ENCODE assay signal across 8 mouse cellular contexts in the genomic region with DNA sequence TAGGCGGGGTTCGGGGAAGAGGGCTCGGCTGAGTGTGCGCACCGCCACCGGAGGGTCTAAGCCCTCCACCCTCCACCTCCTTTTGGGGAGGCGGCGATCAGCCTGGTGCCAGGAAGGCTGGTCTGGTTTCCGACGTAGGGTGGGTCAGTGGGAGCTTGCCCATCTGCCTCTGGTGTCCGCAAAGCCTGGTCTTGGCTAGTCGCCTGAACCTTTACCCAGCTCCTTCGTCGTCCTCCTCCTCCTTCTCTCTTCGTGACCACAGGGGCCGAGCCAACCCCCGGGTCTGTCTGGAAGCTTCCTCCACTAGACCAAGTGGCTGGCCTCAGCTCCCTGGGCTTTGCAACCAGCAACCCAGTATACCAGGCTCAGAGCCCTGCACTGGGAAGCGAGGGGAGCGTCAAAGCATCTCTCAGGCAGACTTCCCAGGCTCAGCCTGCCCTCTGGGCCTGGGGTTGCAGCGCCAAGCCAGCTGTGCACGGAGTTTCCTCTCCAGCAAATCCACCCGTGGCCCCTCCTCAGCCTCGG. TPM values are rescaled to one million over a fixed set of nuclear protein-coding genes. Genes with fewer than 3 reads are reported as not detected.
DNase-seq lines count a peak whose midpoint lies in the region; ATAC-seq and TF ChIP-seq lines count a peak whose summit lies in the region.

No protein-coding gene starts in this region.

- no peak overlapping the region for H3K27ac ChIP-seq in intestine, postnatal 0 days (ENCODE audit: low read depth, low read length)
- H3K27ac ChIP-seq in neural tube, embryonic 14.5 days (ENCODE audit: low read depth, low read length) = no peak overlapping the region

- 9% methylated on average over 23 of the region's 23 CpGs for WGBS in intestine, postnatal 0 days
- WGBS in neural tube, embryonic 14.5 days = 1% methylated on average over 22 of the region's 23 CpGs

- no peaks in the 10 kb centered on the region for H3K36me3 ChIP-seq in intestine, postnatal 0 days (ENCODE audit: control insufficient read depth, insufficient read depth)
- no peaks in the 10 kb centered on the region for H3K36me3 ChIP-seq in neural tube, embryonic 14.5 days (ENCODE audit: control insufficient read depth, insufficient read depth, low read length)

- DNase-seq in gastrocnemius, postnatal 14 days = peak; percentile 37
- no peak for DNase-seq in gastrocnemius, postnatal 36 days
- DNase-seq in right cerebral cortex, adult 2 months (ENCODE audit: low spot score in 2 of 2) = peak; percentile 25 to 46
- no peak for DNase-seq in right cerebral cortex, postnatal 25 days
- DNase-seq in layer of hippocampus, adult 18-20 months (ENCODE audit: low spot score in 2 of 2) = no peak
- DNase-seq in cerebellum, adult 9-11 months = no peak

- H3K9me3 ChIP-seq in intestine, postnatal 0 days (ENCODE audit: control insufficient read depth) = no peaks in the 10 kb centered on the region
- no peaks in the 10 kb centered on the region for H3K9me3 ChIP-seq in neural tube, embryonic 14.5 days (ENCODE audit: control insufficient read depth, low read length)

- peaks cover 26% of the 10 kb centered on the region for H3K27me3 ChIP-seq in intestine, postnatal 0 days (replicated peaks; ENCODE audit: control insufficient read depth, insufficient read depth, low read length)
- 0 out of 2 replicates have a peak, but pooled peaks cover 5% of the 10 kb centered on the region for H3K27me3 ChIP-seq in neural tube, embryonic 14.5 days (ENCODE audit: control insufficient read depth, insufficient read depth, low read length)

- ATAC-seq in intestine, postnatal 0 days = peak; percentile 20; the same call in 1 of the 2 replicates
- 0 out of 2 replicates have a peak, but pooled peaks have one; percentile 4 for ATAC-seq in neural tube, embryonic 14.5 days (ENCODE audit: low read depth)

- TF ChIP-seq CTCF in intestine, postnatal 0 days (IDR thresholded peaks at IDR 0.05; ENCODE audit: low read depth) = no peak

- H3K4me2 ChIP-seq in intestine, postnatal 0 days (replicated peaks; ENCODE audit: low read depth) = peak overlapping the region; percentile 99
- peak overlapping the region; percentile 99 for H3K4me2 ChIP-seq in neural tube, embryonic 14.5 days (ENCODE audit: low read depth, low read length)

- 0 out of 2 replicates have a peak overlapping the region, but pooled peaks have one; percentile 34 for H3K9ac ChIP-seq in intestine, postnatal 0 days (ENCODE audit: low read depth, low read length)
- H3K9ac ChIP-seq in neural tube, embryonic 14.5 days (replicated peaks; ENCODE audit: low read depth, low read length) = peak overlapping the region; percentile 72

- H3K4me1 ChIP-seq in intestine, postnatal 0 days (replicated peaks; ENCODE audit: control insufficient read depth, insufficient read depth, low read length) = no peaks in the 10 kb centered on the region
- peaks cover 5% of the 10 kb centered on the region; the same call in 1 of the 2 replicates for H3K4me1 ChIP-seq in neural tube, embryonic 14.5 days (ENCODE audit: control insufficient read depth, insufficient read depth, low read length)

- intact Hi-C loops in gastrocnemius, postnatal 14 days (cut with DNase I; ENCODE audit: low total_unique reads) = no loop called here
- intact Hi-C loops in gastrocnemius, postnatal 36 days (cut with DNase I) = no loop called here

- peak overlapping the region; percentile 53 for H3K4me3 ChIP-seq in intestine, postnatal 0 days (ENCODE audit: low read depth, low read length)
- peak overlapping the region; percentile 63 for H3K4me3 ChIP-seq in neural tube, embryonic 14.5 days (ENCODE audit: low read depth, low read length)

RNA-seq across cellular contexts. Expression of gene Cpne5, which starts 0.5 kb away (rescaled TPM):
- under 1 TPM; 0.07 to 0.39 TPM for total RNA-seq in gastrocnemius, postnatal 14 days (2021)
- not detected for total RNA-seq in gastrocnemius, postnatal 36 days (2021)
- 2.7 and 3.3 TPM in 2 replicates for polyA plus RNA-seq in intestine, postnatal 0 days (2015; fragmentation: Nextera tagmentation; extraction: Ambion mirVana)
- 38.7 and 64.1 TPM in 2 replicates for polyA plus RNA-seq in neural tube, embryonic 14.5 days (2014; fragmentation: Nextera tagmentation; extraction: Ambion mirVana)
- total RNA-seq in layer of hippocampus, adult 18-20 months (2021) = 10 to 100 TPM; 37.5 to 37.8 TPM

RNA-seq across cellular contexts. Expression of gene Ppil1, which starts 25.5 kb away (rescaled TPM):
- 1 to 10 TPM; 8.4 to 9.7 TPM for total RNA-seq in gastrocnemius, postnatal 14 days (2021)
- 1 to 10 TPM; 5.9 to 6.0 TPM for total RNA-seq in gastrocnemius, postnatal 36 days (2021)
- polyA plus RNA-seq in intestine, postnatal 0 days (2015; fragmentation: Nextera tagmentation; extraction: Ambion mirVana) = 53.7 and 59.1 TPM in 2 replicates
- 96.4 and 96.9 TPM in 2 replicates for polyA plus RNA-seq in neural tube, embryonic 14.5 days (2014; fragmentation: Nextera tagmentation; extraction: Ambion mirVana)
- total RNA-seq in layer of hippocampus, adult 18-20 months (2021) = 10 to 100 TPM; 16.2 to 18.4 TPM

RNA-seq across cellular contexts. Expression of gene BC004004, which starts 30.1 kb away (rescaled TPM):
- 100 to 1,000 TPM; 115 TPM for total RNA-seq in gastrocnemius, postnatal 14 days (2021)
- total RNA-seq in gastrocnemius, postnatal 36 days (2021) = 100 to 1,000 TPM; 104 to 106 TPM
- polyA plus RNA-seq in intestine, postnatal 0 days (2015; fragmentation: Nextera tagmentation; extraction: Ambion mirVana) = 111 and 116 TPM in 2 replicates
- polyA plus RNA-seq in neural tube, embryonic 14.5 days (2014; fragmentation: Nextera tagmentation; extraction: Ambion mirVana) = 126 and 133 TPM in 2 replicates
- total RNA-seq in layer of hippocampus, adult 18-20 months (2021) = 10 to 100 TPM; 84.9 to 94.4 TPM

Comparison
In these comparisons a context has a peak if more than half of its experiments do, and no peak if none do; other contexts are left out.
1. DNase-seq: peak in gastrocnemius, postnatal 14 days (single experiment) and right cerebral cortex, adult 2 months (2 of 2); none in gastrocnemius, postnatal 36 days (0 of 2), right cerebral cortex, postnatal 25 days (single experiment), layer of hippocampus, adult 18-20 months (0 of 2) and cerebellum, adult 9-11 months (single experiment).
2. RNA of gene Cpne5, which starts 0.5 kb away (total RNA-seq): 37.5 to 37.8 TPM in layer of hippocampus, adult 18-20 months; 0.07 to 0.39 TPM in gastrocnemius, postnatal 14 days and not detected in gastrocnemius, postnatal 36 days; every median in the first group is over 10 times any median in the second.